In genomic region chr12:83562589-83562988, GRCm38 (mm10) we compare ENCODE assay signal across 1 mouse cellular context.
TF ChIP-seq lines count a peak whose summit lies in the region.

No protein-coding gene starts in this region.

TF ChIP-seq in CH12.LX, 34 proteins besides CTCF, POLR2A, EP300 and RAD21 (continued from another document):
- TF ChIP-seq JUN (IDR thresholded peaks at IDR 0.05; ENCODE audit: insufficient read depth, low read depth, low read length) = peak; percentile 22; the same call in 1 of the 2 replicates
- TF ChIP-seq MEF2A (IDR thresholded peaks at IDR 0.05; ENCODE audit: borderline replicate concordance, low read depth, low read length) = no peak
